Mouse (Mus musculus): Measurements from ENCODE around the gene Adam10.

The Adam10 gene

GRCm38 (mm10) chr9:70671772-70672579 is 6.8 kb upstream of the Adam10 start:
- no peak for DNase-seq (ENCODE audit: low read depth, low spot score)

GRCm38 (mm10) chr9:70673656-70674055 is 5.1 kb upstream of the Adam10 start:
- no peak for DNase-seq (ENCODE audit: low read depth, low spot score)

- DNase-seq (ENCODE audit: low read depth, low spot score) = no peak
These were observed 3.7 kb upstream of the Adam10 start for GRCm38 (mm10) chr9:70675117-70675516.

- no peak for DNase-seq (ENCODE audit: low read depth, low spot score)
These were observed 2.8 kb upstream of the Adam10 start for GRCm38 (mm10) chr9:70675961-70676360.

- DNase-seq (ENCODE audit: low read depth, low spot score) = peak; percentile 27
These were observed 615 bp downstream of the Adam10 start for GRCm38 (mm10) chr9:70679132-70680091.

- no peak for DNase-seq (ENCODE audit: low read depth, low spot score)
These were observed 3.4 kb downstream of the Adam10 start for GRCm38 (mm10) chr9:70682202-70682601.

GRCm38 (mm10) chr9:70688301-70688968 is 9.6 kb downstream of the Adam10 start:
- no peak for DNase-seq (ENCODE audit: low read depth, low spot score)

GRCm38 (mm10) chr9:70689926-70690325 is 11.1 kb downstream of the Adam10 start:
- no peak for DNase-seq (ENCODE audit: low read depth, low spot score)

GRCm38 (mm10) chr9:70690579-70690978 is 11.8 kb downstream of the Adam10 start:
- DNase-seq (ENCODE audit: low read depth, low spot score) = no peak

- DNase-seq (ENCODE audit: low read depth, low spot score) = no peak
These were observed 13.2 kb downstream of the Adam10 start for GRCm38 (mm10) chr9:70691772-70692693.

- DNase-seq (ENCODE audit: low read depth, low spot score) = no peak
These were observed 16.9 kb downstream of the Adam10 start for GRCm38 (mm10) chr9:70695723-70696122.

GRCm38 (mm10) chr9:70698090-70698489 is 19.3 kb downstream of the Adam10 start:
- no peak for DNase-seq (ENCODE audit: low read depth, low spot score)

- no peak for DNase-seq (ENCODE audit: low read depth, low spot score)
These were observed 24.9 kb downstream of the Adam10 start for GRCm38 (mm10) chr9:70703597-70704203.

GRCm38 (mm10) chr9:70706444-70706843 is 27.6 kb downstream of the Adam10 start:
- DNase-seq (ENCODE audit: low read depth, low spot score) = no peak

GRCm38 (mm10) chr9:70729544-70729943 is 50.7 kb downstream of the Adam10 start:
- no peak for DNase-seq (ENCODE audit: low read depth, low spot score)

GRCm38 (mm10) chr9:70731079-70731478 is 52.3 kb downstream of the Adam10 start:
- DNase-seq (ENCODE audit: low read depth, low spot score) = no peak

GRCm38 (mm10) chr9:70733208-70733607 is 54.4 kb downstream of the Adam10 start:
- no peak for DNase-seq (ENCODE audit: low read depth, low spot score)

GRCm38 (mm10) chr9:70739998-70740397 is 61.2 kb downstream of the Adam10 start:
- no peak for DNase-seq (ENCODE audit: low read depth, low spot score)

- no peak for DNase-seq (ENCODE audit: low read depth, low spot score)
These were observed 72.9 kb downstream of the Adam10 start for GRCm38 (mm10) chr9:70751504-70752222.

GRCm38 (mm10) chr9:70760974-70761373 is 82.2 kb downstream of the Adam10 start:
- DNase-seq (ENCODE audit: low read depth, low spot score) = no peak
